Mouse (Mus musculus) forebrain, embryonic 16.5 days (tissue): Measurements from ENCODE around the gene Nfkbil1. TPM values are rescaled to one million over a fixed set of nuclear protein-coding genes. Genes with fewer than 3 reads are reported as not detected.

Experiments used
- ATAC-seq: fragments of 200-750 bp; cut with Nextera tagmentation; 2 replicates; pipeline ENCODE4 v1.8.0; 2017; ENCODE audit warnings: mild to moderate bottlenecking, moderate library complexity
- H3K27ac ChIP-seq: fragments of 300-500 bp; sonication (generic); 2 replicates; pipeline ENCODE4 v1.5.1; 2014; ENCODE audit warnings: low read length, control low read depth
- H3K27me3 ChIP-seq: fragments of 300-500 bp; sonication (generic); replicated peaks from 2 replicates; pipeline ENCODE4 v1.6.1; 2014; ENCODE audit warnings: low read length; ENCODE audit not compliant: control insufficient read depth, insufficient read depth
- H3K36me3 ChIP-seq: fragments of 300-500 bp; sonication (generic); 2 replicates; pipeline ENCODE4 v1.6.1; 2014; ENCODE audit not compliant: control insufficient read depth, insufficient read depth
- H3K4me1 ChIP-seq: fragments of 300-500 bp; sonication (generic); replicated peaks from 2 replicates; pipeline ENCODE4 v1.6.1; 2014; ENCODE audit warnings: low read length; ENCODE audit not compliant: control insufficient read depth, insufficient read depth
- H3K4me2 ChIP-seq: fragments of 300-500 bp; sonication (generic); 2 replicates; pipeline ENCODE4 v1.6.1; 2014; ENCODE audit warnings: mild to moderate bottlenecking, low read length, control low read depth
- H3K4me3 ChIP-seq: fragments of 300-500 bp; sonication (generic); replicated peaks from 2 replicates; pipeline ENCODE4 v1.5.1; 2014; ENCODE audit warnings: mild to moderate bottlenecking, low read length, control low read depth
- H3K9ac ChIP-seq: fragments of 300-500 bp; sonication (generic); replicated peaks from 2 replicates; pipeline ENCODE4 v1.6.1; 2014; ENCODE audit warnings: low read depth, low read length, control low read depth
- H3K9me3 ChIP-seq: fragments of 300-500 bp; sonication (generic); 2 replicates; pipeline ENCODE4 v1.6.1; 2016; ENCODE audit warnings: low read length; ENCODE audit not compliant: control insufficient read depth
- WGBS: fragments of 180-500 bp; shearing (Covaris S2); extraction: QIAGEN DNeasy Blood & Tissue Kit; methylation state at CpG from one replicate; pipeline ENCODE4 v1.1.7; 2014; 5-methylcytosine and 5-hydroxymethylcytosine counted together
- polyA plus RNA-seq: library from polyadenylated mRNA; unstranded; fragments of >200 nt; fragmentation: Nextera tagmentation; extraction: Ambion mirVana; gene quantifications from 2 replicates; pipeline ENCODE4 v1.2.1, GENCODE M21; 2015

The Nfkbil1 gene
- polyA plus RNA-seq, 1 experiment from 2014 or later, result 10.7 TPM

- WGBS, result 85% methylated on average over 4 of the region's 4 CpGs
- Histone ChIP-seq H3K27me3 (peaks cover 7% of the 10 kb centered on the region), H3K9me3 (no peaks in the 10 kb centered on the region), H3K27ac (no peak overlapping the region), H3K4me3 (no peak overlapping the region), H3K4me1 (peaks cover 9% of the 10 kb centered on the region), H3K9ac (no peak overlapping the region), H3K4me2 (no peak overlapping the region), H3K36me3 (no peaks in the 10 kb centered on the region)
- no peak for ATAC-seq
Observed at GRCm38 (mm10) chr17:35190096-35190495, 45.5 kb downstream of the Nfkbil1 start.

GRCm38 (mm10) chr17:35189186-35189585 is 46.4 kb downstream of the Nfkbil1 start:
- H3K36me3 ChIP-seq, result no peaks in the 10 kb centered on the region
- H3K27ac ChIP-seq, result no peak overlapping the region
- H3K27me3 ChIP-seq, result peaks cover 1% of the 10 kb centered on the region; the same call in 1 of the 2 replicates
- 85% methylated on average over 1 of the region's 1 CpGs for WGBS
- H3K4me3 ChIP-seq, result no peak overlapping the region
- H3K4me1 ChIP-seq, result peaks cover 9% of the 10 kb centered on the region
- no peaks in the 10 kb centered on the region for H3K9me3 ChIP-seq
- H3K4me2 ChIP-seq, result no peak overlapping the region
- no peak for ATAC-seq
- H3K9ac ChIP-seq, result no peak overlapping the region

- no peak within 1 kb of the TSS for H3K4me3 ChIP-seq
- H3K4me1 ChIP-seq, result peaks cover 9% of the 10 kb centered on the region
- no peak within 1 kb of the TSS for H3K27ac ChIP-seq
- H3K4me2 ChIP-seq, result no peak within 1 kb of the TSS
- 65% methylated on average over 7 of the region's 7 CpGs for WGBS
- H3K9ac ChIP-seq, result no peak within 1 kb of the TSS
- no peaks in the 10 kb centered on the region for H3K27me3 ChIP-seq
- H3K36me3 ChIP-seq, result no peaks in the 10 kb centered on the region
- no peaks in the 10 kb centered on the region for H3K9me3 ChIP-seq
- ATAC-seq, result no peak
Observed at GRCm38 (mm10) chr17:35187959-35188610, 47.5 kb downstream of the Nfkbil1 start, which contains the start of gene Lst1. TSS of gene Lst1 (minus strand) at chr17:35188439.

GRCm38 (mm10) chr17:35187345-35187744 is 48.2 kb downstream of the Nfkbil1 start:
- no peak for ATAC-seq
- no peak overlapping the region for H3K4me3 ChIP-seq
- no peak overlapping the region for H3K27ac ChIP-seq
- no peaks in the 10 kb centered on the region for H3K36me3 ChIP-seq
- 73% methylated on average over 4 of the region's 4 CpGs for WGBS
- H3K9me3 ChIP-seq, result no peaks in the 10 kb centered on the region
- no peaks in the 10 kb centered on the region for H3K27me3 ChIP-seq
- H3K9ac ChIP-seq, result no peak overlapping the region
- H3K4me2 ChIP-seq, result no peak overlapping the region
- peaks cover 9% of the 10 kb centered on the region for H3K4me1 ChIP-seq

GRCm38 (mm10) chr17:35186681-35187080 is 48.9 kb downstream of the Nfkbil1 start:
- WGBS, result 3% methylated on average over 4 of the region's 4 CpGs
- Histone ChIP-seq H3K9ac (peak overlapping the region; percentile 44), H3K9me3 (no peaks in the 10 kb centered on the region), H3K27me3 (no peaks in the 10 kb centered on the region), H3K27ac (peak overlapping the region; percentile 81), H3K4me1 (peaks cover 9% of the 10 kb centered on the region), H3K4me2 (peak overlapping the region; percentile 60), H3K4me3 (peak overlapping the region; percentile 42), H3K36me3 (no peaks in the 10 kb centered on the region)
- ATAC-seq, result peak; percentile 38; the same call in 1 of the 2 replicates

- Histone ChIP-seq H3K27me3 (no peaks in the 10 kb centered on the region), H3K27ac (peak overlapping the region; percentile 81), H3K9me3 (no peaks in the 10 kb centered on the region), H3K4me1 (peaks cover 9% of the 10 kb centered on the region), H3K4me3 (peak overlapping the region; percentile 42), H3K4me2 (peak overlapping the region; percentile 60), H3K36me3 (no peaks in the 10 kb centered on the region), H3K9ac (peak overlapping the region; percentile 48)
- ATAC-seq, result peak; percentile 69
- WGBS, result 2% methylated on average over 18 of the region's 18 CpGs
Observed at GRCm38 (mm10) chr17:35185639-35186611, 49.7 kb downstream of the Nfkbil1 start.

- no peaks in the 10 kb centered on the region for H3K36me3 ChIP-seq
- no peak for ATAC-seq
Observed at GRCm38 (mm10) chr17:35180093-35180492, 55.5 kb downstream of the Nfkbil1 start.

GRCm38 (mm10) chr17:35178528-35178927 is 57.1 kb downstream of the Nfkbil1 start:
- Histone ChIP-seq H3K9me3 (no peaks in the 10 kb centered on the region), H3K9ac (no peak overlapping the region), H3K36me3 (no peaks in the 10 kb centered on the region), H3K27ac (no peak overlapping the region), H3K4me3 (no peak overlapping the region), H3K27me3 (no peaks in the 10 kb centered on the region), H3K4me1 (no peaks in the 10 kb centered on the region), H3K4me2 (no peak overlapping the region)
- 0 out of 2 replicates have a peak, but pooled peaks have one; percentile 49 for ATAC-seq
- WGBS, result 10% methylated on average over 5 of the region's 5 CpGs

More at GRCm38 (mm10) chr17:35180093-35180492, 55.5 kb downstream of the Nfkbil1 start:
- H3K9me3 ChIP-seq, result no peaks in the 10 kb centered on the region
- no peaks in the 10 kb centered on the region for H3K27me3 ChIP-seq
- H3K9ac ChIP-seq, result no peak overlapping the region
- 91% methylated on average over 5 of the region's 5 CpGs for WGBS
- no peak overlapping the region for H3K4me3 ChIP-seq
- no peak overlapping the region for H3K27ac ChIP-seq
- H3K4me2 ChIP-seq, result no peak overlapping the region
- no peaks in the 10 kb centered on the region for H3K4me1 ChIP-seq

GRCm38 (mm10) chr17:35175968-35176367 is 59.6 kb downstream of the Nfkbil1 start, which contains the start of gene Aif1:
TSS of gene Aif1 (minus strand) at chr17:35176068.
- 43% methylated on average over 2 of the region's 2 CpGs for WGBS
- Histone ChIP-seq H3K4me3 (no peak within 1 kb of the TSS), H3K4me1 (no peaks in the 10 kb centered on the region), H3K9me3 (no peaks in the 10 kb centered on the region), H3K27ac (no peak within 1 kb of the TSS), H3K36me3 (no peaks in the 10 kb centered on the region), H3K27me3 (no peaks in the 10 kb centered on the region), H3K4me2 (no peak within 1 kb of the TSS), H3K9ac (no peak within 1 kb of the TSS)
- ATAC-seq, result no peak
